Mouse (Mus musculus): ENCODE measurements around the gene Zbtb14. TPM values are rescaled to one million over a fixed set of nuclear protein-coding genes. Genes with fewer than 3 reads are reported as not detected.

Gene Zbtb14
- 19.7 TPM for total RNA-seq (2023)

DNA sequence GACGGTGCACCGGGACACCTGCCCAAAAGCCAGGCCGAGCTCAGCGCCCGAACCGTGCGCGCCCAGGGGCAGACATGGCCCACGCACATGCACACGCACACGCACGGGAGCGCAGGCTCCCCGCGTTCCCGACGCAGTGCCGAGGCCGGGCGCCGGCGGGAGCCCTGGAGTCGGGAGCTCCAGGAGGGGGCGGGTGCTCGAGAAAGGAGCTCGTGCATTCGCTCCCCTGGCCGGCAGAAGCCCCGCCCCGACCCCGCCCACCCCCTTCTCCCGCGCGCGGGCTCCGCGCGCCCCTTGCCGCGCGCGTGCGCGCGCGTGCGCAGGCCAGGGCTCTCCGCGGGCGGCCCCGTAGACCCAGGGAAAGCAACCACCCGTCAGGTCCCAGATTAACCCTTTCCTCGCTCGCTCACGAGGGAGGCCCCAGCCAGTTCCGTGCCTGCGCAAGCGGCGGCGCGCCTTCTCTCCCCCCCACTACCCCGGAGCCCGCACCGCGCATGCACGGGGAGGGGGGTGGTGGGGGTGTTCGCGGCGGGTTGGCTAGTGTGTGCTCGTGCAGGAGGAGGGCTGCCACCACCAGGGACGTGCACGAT, at the start of gene Zbtb14:
Zbtb14 (plus strand) TSS at position 540 of the 590 bp plus-strand sequence.

DNA sequence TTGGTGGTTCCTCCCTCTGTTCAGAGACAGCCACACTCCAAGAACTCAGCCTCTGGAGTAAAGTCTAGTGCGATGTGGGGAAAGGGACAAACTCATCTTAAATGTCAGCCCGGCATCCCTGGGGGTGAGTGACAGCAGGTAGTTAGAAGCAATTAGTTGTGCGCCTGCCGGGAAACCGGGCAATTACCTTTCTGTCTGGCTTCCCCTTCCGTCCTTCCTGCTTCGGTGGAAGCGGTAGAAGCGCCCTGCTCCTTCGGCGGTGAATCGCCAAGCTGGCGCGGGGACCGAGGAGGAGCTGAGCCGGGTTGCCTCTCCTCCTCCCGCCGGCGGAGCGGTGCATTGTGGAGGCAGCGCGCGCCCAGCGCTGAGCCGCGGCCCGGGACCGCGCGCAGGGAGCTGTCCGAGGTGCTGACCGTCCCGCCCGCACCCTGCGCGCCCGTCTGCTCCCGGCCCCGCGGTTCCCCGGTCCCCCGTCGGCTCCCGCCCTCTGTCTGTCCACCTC, 56.2 kb downstream of the Zbtb14 start, which contains the start of gene Akain1:
Akain1 (plus strand) TSS at position 337 of the 502 bp plus-strand sequence.

Other genes with a start within 250 kb of the Zbtb14 start
- gene Akain1, start 56.3 kb downstream of the Zbtb14 start, total RNA-seq (2023) = not detected